Mouse (Mus musculus) CH12.LX (cell line): Measurements from ENCODE around the gene Dennd5a. TPM values are rescaled to one million over a fixed set of nuclear protein-coding genes. Genes with fewer than 3 reads are reported as not detected.

ENCODE experiments used
- DNase-seq: peaks from one replicate; pipeline ENCODE4 v3.0.0-alpha.2; 2013; ENCODE audit errors: extremely low read depth
- H3K27ac ChIP-seq: 2 replicates; pipeline ENCODE4 v1.5.1; 2012; ENCODE audit warnings: low read depth, mild to moderate bottlenecking, control low read depth, moderate library complexity; ENCODE audit not compliant: insufficient read depth
- H3K27me3 ChIP-seq: replicated peaks from 2 replicates; pipeline ENCODE3; 2012; ENCODE audit warnings: inconsistent platforms
- H3K36me3 ChIP-seq, 2 experiments: replicated peaks in 1 of 2; 2 replicates each; pipeline versions ENCODE3 to v1.6.1; 2012; ENCODE audit warnings: inconsistent platforms in 1 of 2, low read length in 1 of 2, mild to moderate bottlenecking in 1 of 2, mixed read lengths in 1 of 2, moderate library complexity in 1 of 2; ENCODE audit not compliant: control insufficient read depth in 1 of 2, insufficient read depth in 1 of 2
- H3K4me1 ChIP-seq, 2 experiments: 2 replicates each; pipeline ENCODE4 v1.6.1; 2012; ENCODE audit warnings: inconsistent platforms in 1 of 2, moderate library complexity in 1 of 2; ENCODE audit not compliant: insufficient read depth in 2 of 2, control insufficient read depth in 1 of 2
- H3K4me2 ChIP-seq: 2 replicates; pipeline ENCODE4 v1.6.1; 2012; ENCODE audit warnings: low read depth, mild to moderate bottlenecking, control low read depth; ENCODE audit not compliant: poor library complexity, insufficient read depth, severe bottlenecking
- H3K4me3 ChIP-seq, 3 experiments: fragments of 150-350 bp in 1 of 3; sonication (generic) in 1 of 3; replicated peaks in 1 of 3; 2 replicates each; pipeline versions ENCODE3 to v1.5.1; 2011 to 2012; ENCODE audit warnings: low read depth in 2 of 3, low read length in 2 of 3, mild to moderate bottlenecking in 2 of 3, moderate library complexity in 2 of 3, control low read depth in 1 of 3, improper control_type of control experiment in 1 of 3, inconsistent platforms in 1 of 3, mixed read lengths in 1 of 3; ENCODE audit not compliant: poor library complexity in 1 of 3
- H3K79me2 ChIP-seq: replicated peaks from 2 replicates; pipeline ENCODE4 v1.6.1; 2012; ENCODE audit warnings: mild to moderate bottlenecking, moderate library complexity; ENCODE audit not compliant: control insufficient read depth, poor library complexity, insufficient read depth, severe bottlenecking; ENCODE audit errors: extremely low read depth
- H3K9ac ChIP-seq: 2 replicates; pipeline ENCODE4 v1.6.1; 2012; ENCODE audit warnings: low read depth, mild to moderate bottlenecking, control low read depth, moderate library complexity; ENCODE audit not compliant: insufficient read depth
- H3K9me3 ChIP-seq: replicated peaks from 2 replicates; pipeline ENCODE3; 2012; ENCODE audit warnings: low read length, inconsistent platforms, mixed read lengths
- CHD1 ChIP-seq: IDR thresholded peaks from 2 replicates; pipeline ENCODE4 v1.6.1; 2012; ENCODE audit warnings: low read depth, low read length, improper control_type of control experiment, inconsistent platforms
- EP300 ChIP-seq: IDR thresholded peaks from 2 replicates; pipeline ENCODE4 v1.6.1; 2011; ENCODE audit warnings: low read length, improper control_type of control experiment
- ETS1 ChIP-seq: conservative IDR thresholded peaks from 2 replicates; pipeline ENCODE4 v1.6.1; 2012; ENCODE audit warnings: low read depth, mild to moderate bottlenecking, inconsistent platforms, low read length, improper control_type of control experiment, moderate library complexity
- JUN ChIP-seq: IDR thresholded peaks from 2 replicates; pipeline ENCODE4 v1.6.1; 2011; ENCODE audit warnings: low read depth, mild to moderate bottlenecking, low read length, improper control_type of control experiment, moderate library complexity; ENCODE audit not compliant: insufficient read depth
- JUND ChIP-seq: conservative IDR thresholded peaks from 2 replicates; pipeline ENCODE4 v1.6.1; 2011; ENCODE audit warnings: low read depth, low read length, improper control_type of control experiment
- KAT2A ChIP-seq: IDR thresholded peaks from 2 replicates; pipeline ENCODE4 v1.6.1; 2012; ENCODE audit warnings: low read length, improper control_type of control experiment, inconsistent platforms; ENCODE audit not compliant: insufficient replicate concordance
- MAX ChIP-seq: IDR thresholded peaks from 2 replicates; pipeline ENCODE4 v1.6.1; 2011; ENCODE audit warnings: low read length, improper control_type of control experiment
- MAZ ChIP-seq: IDR thresholded peaks from 2 replicates; pipeline ENCODE4 v1.6.1; 2012; ENCODE audit warnings: low read depth, mild to moderate bottlenecking, inconsistent platforms, low read length, improper control_type of control experiment, moderate library complexity
- MYC ChIP-seq: IDR thresholded peaks from 2 replicates; pipeline ENCODE4 v1.6.1; 2011; ENCODE audit warnings: low read depth, mild to moderate bottlenecking, improper control_type of control experiment, low read length
- NELFE ChIP-seq: IDR thresholded peaks from 2 replicates; pipeline ENCODE4 v1.6.1; 2011; ENCODE audit warnings: low read depth, low read length, improper control_type of control experiment
- PAX5 ChIP-seq: IDR thresholded peaks from 2 replicates; pipeline ENCODE4 v1.6.1; 2012; ENCODE audit warnings: low read length, inconsistent platforms, mixed read lengths
- POLR2A ChIP-seq: IDR thresholded peaks from 2 replicates; pipeline ENCODE4 v1.6.1; 2011; ENCODE audit warnings: low read depth, mild to moderate bottlenecking, improper control_type of control experiment, low read length
- POLR2AphosphoS2 ChIP-seq: IDR thresholded peaks from 2 replicates; pipeline ENCODE4 v1.6.1; 2011; ENCODE audit warnings: low read depth, low read length, improper control_type of control experiment
- RCOR1 ChIP-seq: conservative IDR thresholded peaks from 2 replicates; pipeline ENCODE4 v1.6.1; 2012; ENCODE audit warnings: low read depth, mild to moderate bottlenecking, inconsistent platforms, low read length, improper control_type of control experiment
- SMC3 ChIP-seq: IDR thresholded peaks from 2 replicates; pipeline ENCODE4 v1.6.1; 2011; ENCODE audit warnings: low read depth, low read length, improper control_type of control experiment
- TCF12 ChIP-seq: IDR thresholded peaks from 2 replicates; pipeline ENCODE4 v1.6.1; 2014; ENCODE audit warnings: low read depth, mild to moderate bottlenecking, inconsistent platforms, low read length, improper control_type of control experiment
- UBTF ChIP-seq: IDR thresholded peaks from 2 replicates; pipeline ENCODE4 v1.6.1; 2012; ENCODE audit warnings: low read depth, mild to moderate bottlenecking, inconsistent platforms, low read length, improper control_type of control experiment, moderate library complexity
- USF1 ChIP-seq: IDR thresholded peaks from 2 replicates; pipeline ENCODE4 v1.6.1; 2014; ENCODE audit warnings: low read depth, mild to moderate bottlenecking, inconsistent platforms, low read length, improper control_type of control experiment
- ZKSCAN1 ChIP-seq: IDR thresholded peaks from 2 replicates; pipeline ENCODE4 v1.6.1; 2012; ENCODE audit warnings: low read depth, inconsistent platforms, low read length, improper control_type of control experiment, borderline replicate concordance
- ZNF384 ChIP-seq: IDR thresholded peaks from 2 replicates; pipeline ENCODE4 v1.6.1; 2012; ENCODE audit warnings: low read depth, low read length, improper control_type of control experiment, inconsistent platforms
- dilution Hi-C: fragments of 300-500 bp; cut with MboI; formaldehyde crosslinking; loops from 2 replicates; pipeline ENCODE4 v1.14.3; 2020; ENCODE audit warnings: low sequenced_read_pairs; ENCODE audit not compliant: extremely low pct_unique_long_range_greater_than_20kb, extremely low pct_ligation_motif_present
- in situ Hi-C: fragments of 300-500 bp; cut with MboI; formaldehyde crosslinking; loops from 3 replicates; pipeline ENCODE4 v1.14.3; 2019; ENCODE audit warnings: low sequenced_read_pairs, low pct_ligation_motif_present, low pct_unique_long_range_greater_than_20kb, mixed read lengths
- polyA plus RNA-seq: library from polyadenylated mRNA; unstranded; fragments of >175 nt; gene quantifications from 2 replicates; pipeline ENCODE4 v1.2.1, GENCODE M21; 2012; ENCODE audit warnings: low read depth; ENCODE audit not compliant: insufficient read length
- total RNA-seq, 2 experiments: library from RNA; depleted of rRNA; stranded (reverse); fragments of 300-350 nt in 1 of 2; fragments of >200 nt in 1 of 2; gene quantifications; 2 replicates each; pipeline ENCODE4 v1.2.3; 2012 to 2014

The Dennd5a gene
- total and polyA plus RNA-seq, 3 experiments: 20.7 to 29.5 (median 24.6) TPM

DNA sequence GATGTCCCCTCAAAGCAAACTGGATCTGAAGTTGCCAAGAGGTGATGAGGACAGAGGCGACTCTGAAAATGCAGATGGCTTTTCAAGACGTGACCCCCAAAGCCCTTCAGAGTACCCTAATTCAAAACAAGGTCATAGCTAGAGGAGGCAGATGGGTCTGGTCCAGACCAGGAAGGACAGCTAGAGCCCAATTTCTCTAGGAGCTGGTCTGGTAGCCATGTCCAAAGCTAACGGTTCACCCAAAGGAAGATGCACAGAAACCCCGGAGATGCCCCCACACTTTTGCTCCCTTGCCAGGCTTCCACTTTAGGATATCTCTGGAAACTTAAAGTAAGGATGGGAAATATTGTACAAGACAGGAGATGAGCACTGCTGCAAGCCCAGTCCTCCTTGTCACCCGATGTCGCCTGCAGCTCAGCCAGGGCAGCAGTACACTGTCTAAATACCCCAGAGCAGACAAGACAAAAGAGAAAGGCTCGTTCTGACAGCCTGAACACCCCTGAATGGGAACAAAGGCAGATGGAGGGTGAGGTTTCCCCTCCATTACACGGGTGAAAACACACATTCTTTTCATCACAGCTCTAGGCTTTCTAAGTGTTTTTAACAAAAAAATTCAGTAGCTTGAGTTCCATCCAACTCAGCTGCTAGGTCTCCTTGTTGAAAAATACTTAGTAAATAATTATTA is 110.4 kb downstream of the Dennd5a start:
- no peak overlapping the region for H3K27ac ChIP-seq
- no peak overlapping the region for H3K9ac ChIP-seq
- no peak overlapping the region for H3K4me3 ChIP-seq
- no peaks in the 10 kb centered on the region for H3K27me3 ChIP-seq
- H3K36me3 ChIP-seq: no peaks in the 10 kb centered on the region
- no peak for DNase-seq
- in situ Hi-C loops: no loop called here
- no peak overlapping the region for H3K4me2 ChIP-seq
- H3K9me3 ChIP-seq: no peaks in the 10 kb centered on the region
- dilution Hi-C loops: no loop called here
- TF ChIP-seq POLR2A (no peak), NELFE (no peak), POLR2AphosphoS2 (no peak), JUN (no peak), PAX5 (no peak), ETS1 (no peak), UBTF (no peak)
- no peaks in the 10 kb centered on the region for H3K4me1 ChIP-seq
- H3K79me2 ChIP-seq: no peaks in the 10 kb centered on the region

DNA sequence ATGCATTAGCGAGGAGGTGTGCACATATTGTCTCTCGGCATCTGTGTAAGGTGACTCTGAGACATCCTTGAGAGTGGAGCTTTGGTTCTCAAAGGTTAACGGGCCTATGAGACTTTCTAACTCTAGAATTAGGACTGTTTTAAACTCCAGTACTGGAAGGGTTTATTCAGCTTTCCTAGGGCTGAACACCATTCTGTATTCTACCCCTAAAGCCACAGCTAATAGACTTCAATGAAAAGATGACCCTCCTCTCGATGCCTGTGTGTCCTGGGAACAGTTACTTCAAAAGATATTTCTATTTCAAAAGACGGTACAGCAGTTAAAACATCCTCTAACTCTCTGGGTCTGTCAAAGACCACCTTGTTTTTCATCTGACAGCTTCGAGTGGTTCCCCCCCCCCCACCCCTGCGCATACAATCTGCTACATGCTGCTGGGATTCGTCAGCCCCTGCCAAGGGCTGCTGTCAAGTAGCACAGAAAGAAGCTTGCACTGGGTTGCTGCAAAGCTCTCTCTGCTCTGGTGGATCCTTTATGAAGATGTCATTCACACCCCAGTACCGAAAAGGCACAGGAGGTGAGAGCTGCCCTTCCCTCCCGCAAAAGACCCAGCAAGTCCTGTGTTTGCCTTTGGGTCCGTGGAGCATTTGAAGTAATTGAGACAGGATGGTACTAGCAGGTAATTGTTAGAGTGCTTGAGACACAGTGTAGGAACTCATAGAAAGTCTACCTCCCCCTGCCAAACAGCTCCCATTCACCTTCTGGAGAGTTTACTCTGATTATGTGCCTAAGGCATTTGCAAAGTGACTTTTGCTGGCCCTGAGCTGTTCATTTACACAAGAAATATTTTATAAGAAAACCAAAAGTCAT is 111.2 kb downstream of the Dennd5a start:
- Histone ChIP-seq H3K9ac (no peak overlapping the region), H3K27me3 (no peaks in the 10 kb centered on the region), H3K79me2 (no peaks in the 10 kb centered on the region), H3K9me3 (no peaks in the 10 kb centered on the region), H3K4me1 (no peaks in the 10 kb centered on the region), H3K4me3 (no peak overlapping the region), H3K36me3 (no peaks in the 10 kb centered on the region), H3K4me2 (no peak overlapping the region), H3K27ac (no peak overlapping the region)
- TF ChIP-seq ZKSCAN1 (no peak), JUND (no peak), ZNF384 (no peak), CHD1 (no peak), TCF12 (no peak), EP300 (no peak), KAT2A (no peak), SMC3 (no peak), MAZ (no peak), MAX (no peak), UBTF (no peak), RCOR1 (no peak), MYC (no peak), ETS1 (no peak), USF1 (no peak)
- in situ Hi-C loops: no loop called here
- no peak for DNase-seq
- dilution Hi-C loops: no loop called here
